Mouse (Mus musculus) CH12.LX (cell line): Measurements from ENCODE around the gene Snx21. TPM values are rescaled to one million over a fixed set of nuclear protein-coding genes. Genes with fewer than 3 reads are reported as not detected.

ENCODE experiments used
- DNase-seq: peaks from one replicate; pipeline ENCODE4 v3.0.0-alpha.2; 2013; ENCODE audit errors: extremely low read depth
- H3K27ac ChIP-seq: 2 replicates; pipeline ENCODE4 v1.5.1; 2012; ENCODE audit warnings: low read depth, mild to moderate bottlenecking, control low read depth, moderate library complexity; ENCODE audit not compliant: insufficient read depth
- H3K27me3 ChIP-seq: replicated peaks from 2 replicates; pipeline ENCODE3; 2012; ENCODE audit warnings: inconsistent platforms
- H3K36me3 ChIP-seq, 2 experiments: replicated peaks in 1 of 2; 2 replicates each; pipeline versions ENCODE3 to v1.6.1; 2012; ENCODE audit warnings: inconsistent platforms in 1 of 2, low read length in 1 of 2, mild to moderate bottlenecking in 1 of 2, mixed read lengths in 1 of 2, moderate library complexity in 1 of 2; ENCODE audit not compliant: control insufficient read depth in 1 of 2, insufficient read depth in 1 of 2
- H3K4me1 ChIP-seq, 2 experiments: 2 replicates each; pipeline ENCODE4 v1.6.1; 2012; ENCODE audit warnings: inconsistent platforms in 1 of 2, moderate library complexity in 1 of 2; ENCODE audit not compliant: insufficient read depth in 2 of 2, control insufficient read depth in 1 of 2
- H3K4me2 ChIP-seq: 2 replicates; pipeline ENCODE4 v1.6.1; 2012; ENCODE audit warnings: low read depth, mild to moderate bottlenecking, control low read depth; ENCODE audit not compliant: poor library complexity, insufficient read depth, severe bottlenecking
- H3K4me3 ChIP-seq, 3 experiments: fragments of 150-350 bp in 1 of 3; sonication (generic) in 1 of 3; replicated peaks in 1 of 3; 2 replicates each; pipeline versions ENCODE3 to v1.5.1; 2011 to 2012; ENCODE audit warnings: low read depth in 2 of 3, low read length in 2 of 3, mild to moderate bottlenecking in 2 of 3, moderate library complexity in 2 of 3, control low read depth in 1 of 3, improper control_type of control experiment in 1 of 3, inconsistent platforms in 1 of 3, mixed read lengths in 1 of 3; ENCODE audit not compliant: poor library complexity in 1 of 3
- H3K79me2 ChIP-seq: replicated peaks from 2 replicates; pipeline ENCODE4 v1.6.1; 2012; ENCODE audit warnings: mild to moderate bottlenecking, moderate library complexity; ENCODE audit not compliant: control insufficient read depth, poor library complexity, insufficient read depth, severe bottlenecking; ENCODE audit errors: extremely low read depth
- H3K9ac ChIP-seq: 2 replicates; pipeline ENCODE4 v1.6.1; 2012; ENCODE audit warnings: low read depth, mild to moderate bottlenecking, control low read depth, moderate library complexity; ENCODE audit not compliant: insufficient read depth
- H3K9me3 ChIP-seq: replicated peaks from 2 replicates; pipeline ENCODE3; 2012; ENCODE audit warnings: low read length, inconsistent platforms, mixed read lengths
- BHLHE40 ChIP-seq: IDR thresholded peaks from 2 replicates; pipeline ENCODE4 v1.6.1; 2011; ENCODE audit warnings: mild to moderate bottlenecking, low read depth, low read length, improper control_type of control experiment
- CHD1 ChIP-seq: IDR thresholded peaks from 2 replicates; pipeline ENCODE4 v1.6.1; 2012; ENCODE audit warnings: low read depth, low read length, improper control_type of control experiment, inconsistent platforms
- CHD2 ChIP-seq: IDR thresholded peaks from 2 replicates; pipeline ENCODE4 v1.6.1; 2011; ENCODE audit warnings: low read length, improper control_type of control experiment
- ELF1 ChIP-seq: IDR thresholded peaks from 2 replicates; pipeline ENCODE4 v1.6.1; 2014; ENCODE audit warnings: low read depth, mild to moderate bottlenecking, inconsistent platforms, low read length, improper control_type of control experiment
- EP300 ChIP-seq: IDR thresholded peaks from 2 replicates; pipeline ENCODE4 v1.6.1; 2011; ENCODE audit warnings: low read length, improper control_type of control experiment
- ETS1 ChIP-seq: conservative IDR thresholded peaks from 2 replicates; pipeline ENCODE4 v1.6.1; 2012; ENCODE audit warnings: low read depth, mild to moderate bottlenecking, inconsistent platforms, low read length, improper control_type of control experiment, moderate library complexity
- GABPA ChIP-seq: IDR thresholded peaks from 2 replicates; pipeline ENCODE4 v1.6.1; 2012; ENCODE audit warnings: low read depth, low read length, improper control_type of control experiment, inconsistent platforms; ENCODE audit not compliant: insufficient replicate concordance
- HCFC1 ChIP-seq: IDR thresholded peaks from 2 replicates; pipeline ENCODE4 v1.6.1; 2012; ENCODE audit warnings: low read depth, mild to moderate bottlenecking, inconsistent platforms, low read length, improper control_type of control experiment
- IRF4 ChIP-seq: IDR thresholded peaks from 2 replicates; pipeline ENCODE4 v1.6.1; 2014; ENCODE audit warnings: low read depth, mild to moderate bottlenecking, inconsistent platforms, low read length, improper control_type of control experiment
- JUN ChIP-seq: IDR thresholded peaks from 2 replicates; pipeline ENCODE4 v1.6.1; 2011; ENCODE audit warnings: low read depth, mild to moderate bottlenecking, low read length, improper control_type of control experiment, moderate library complexity; ENCODE audit not compliant: insufficient read depth
- KAT2A ChIP-seq: IDR thresholded peaks from 2 replicates; pipeline ENCODE4 v1.6.1; 2012; ENCODE audit warnings: low read length, improper control_type of control experiment, inconsistent platforms; ENCODE audit not compliant: insufficient replicate concordance
- MAX ChIP-seq: IDR thresholded peaks from 2 replicates; pipeline ENCODE4 v1.6.1; 2011; ENCODE audit warnings: low read length, improper control_type of control experiment
- MAZ ChIP-seq: IDR thresholded peaks from 2 replicates; pipeline ENCODE4 v1.6.1; 2012; ENCODE audit warnings: low read depth, mild to moderate bottlenecking, inconsistent platforms, low read length, improper control_type of control experiment, moderate library complexity
- PAX5 ChIP-seq: IDR thresholded peaks from 2 replicates; pipeline ENCODE4 v1.6.1; 2012; ENCODE audit warnings: low read length, inconsistent platforms, mixed read lengths
- POLR2A ChIP-seq: IDR thresholded peaks from 2 replicates; pipeline ENCODE4 v1.6.1; 2011; ENCODE audit warnings: low read depth, mild to moderate bottlenecking, improper control_type of control experiment, low read length
- RAD21 ChIP-seq: IDR thresholded peaks from 2 replicates; pipeline ENCODE4 v1.6.1; 2011; ENCODE audit warnings: low read depth, mild to moderate bottlenecking, low read length, improper control_type of control experiment, moderate library complexity
- RCOR1 ChIP-seq: conservative IDR thresholded peaks from 2 replicates; pipeline ENCODE4 v1.6.1; 2012; ENCODE audit warnings: low read depth, mild to moderate bottlenecking, inconsistent platforms, low read length, improper control_type of control experiment
- SIN3A ChIP-seq: IDR thresholded peaks from 2 replicates; pipeline ENCODE4 v1.6.1; 2012; ENCODE audit warnings: low read length, improper control_type of control experiment, inconsistent platforms
- TCF12 ChIP-seq: IDR thresholded peaks from 2 replicates; pipeline ENCODE4 v1.6.1; 2014; ENCODE audit warnings: low read depth, mild to moderate bottlenecking, inconsistent platforms, low read length, improper control_type of control experiment
- ZMIZ1 ChIP-seq: IDR thresholded peaks from 2 replicates; pipeline ENCODE4 v1.6.1; 2012; ENCODE audit warnings: low read depth, mild to moderate bottlenecking, inconsistent platforms, low read length, improper control_type of control experiment
- ZNF384 ChIP-seq: IDR thresholded peaks from 2 replicates; pipeline ENCODE4 v1.6.1; 2012; ENCODE audit warnings: low read depth, low read length, improper control_type of control experiment, inconsistent platforms
- dilution Hi-C: fragments of 300-500 bp; cut with MboI; formaldehyde crosslinking; loops from 2 replicates; pipeline ENCODE4 v1.14.3; 2020; ENCODE audit warnings: low sequenced_read_pairs; ENCODE audit not compliant: extremely low pct_unique_long_range_greater_than_20kb, extremely low pct_ligation_motif_present
- in situ Hi-C: fragments of 300-500 bp; cut with MboI; formaldehyde crosslinking; loops from 3 replicates; pipeline ENCODE4 v1.14.3; 2019; ENCODE audit warnings: low sequenced_read_pairs, low pct_ligation_motif_present, low pct_unique_long_range_greater_than_20kb, mixed read lengths
- polyA plus RNA-seq: library from polyadenylated mRNA; unstranded; fragments of >175 nt; gene quantifications from 2 replicates; pipeline ENCODE4 v1.2.1, GENCODE M21; 2012; ENCODE audit warnings: low read depth; ENCODE audit not compliant: insufficient read length
- total RNA-seq, 2 experiments: library from RNA; depleted of rRNA; stranded (reverse); fragments of 300-350 nt in 1 of 2; fragments of >200 nt in 1 of 2; gene quantifications; 2 replicates each; pipeline ENCODE4 v1.2.3; 2012 to 2014

The Snx21 gene
- total and polyA plus RNA-seq, 3 experiments, result 0.71 to 3.3 (median 1.5) TPM

GRCm38 (mm10) chr2:164761502-164761901 lies 24.1 kb upstream of the Snx21 start:
- dilution Hi-C loops, result no loop called here
- no peak for DNase-seq
- Histone ChIP-seq H3K4me2 (no peak overlapping the region), H3K9me3 (no peaks in the 10 kb centered on the region), H3K27me3 (no peaks in the 10 kb centered on the region), H3K79me2 (no peaks in the 10 kb centered on the region), H3K27ac (no peak overlapping the region), H3K9ac (no peak overlapping the region), H3K4me1 (peaks cover 0 to 18% of the 10 kb centered on the region in 2 experiments; a peak in 3 of 4 replicates), H3K4me3 (no peak overlapping the region), H3K36me3 (peaks cover 79 to 94% of the 10 kb centered on the region in 2 experiments)
- TF ChIP-seq POLR2A, result no peak
- no peak for TF ChIP-seq GABPA
- no peak for TF ChIP-seq JUN
- no peak for TF ChIP-seq CHD1
- no peak for TF ChIP-seq IRF4
- TF ChIP-seq TCF12, result no peak
- no peak for TF ChIP-seq EP300
- TF ChIP-seq ZNF384, result no peak
- no peak for TF ChIP-seq KAT2A
- TF ChIP-seq RAD21, result no peak
- no peak for TF ChIP-seq CHD2
- TF ChIP-seq ELF1, result no peak
- no peak for TF ChIP-seq MAZ
- TF ChIP-seq MAX, result no peak
- TF ChIP-seq ZMIZ1, result no peak
- no peak for TF ChIP-seq RCOR1
- in situ Hi-C loops, result no loop called here

- Histone ChIP-seq H3K27ac (no peak overlapping the region), H3K36me3 (peaks cover 76 to 92% of the 10 kb centered on the region in 2 experiments), H3K27me3 (no peaks in the 10 kb centered on the region), H3K4me1 (peaks cover 0 to 18% of the 10 kb centered on the region in 2 experiments; a peak in 3 of 4 replicates), H3K9ac (no peak overlapping the region), H3K4me2 (no peak overlapping the region), H3K9me3 (no peaks in the 10 kb centered on the region), H3K79me2 (no peaks in the 10 kb centered on the region), H3K4me3 (no peak overlapping the region)
- TF ChIP-seq SIN3A (no peak), MAX (no peak), HCFC1 (no peak), BHLHE40 (no peak), EP300 (no peak), PAX5 (no peak), POLR2A (no peak), RCOR1 (no peak), CHD2 (no peak), ETS1 (no peak)
- in situ Hi-C loops (no loop called here), dilution Hi-C loops (no loop called here)
- DNase-seq, result no peak
Observed at GRCm38 (mm10) chr2:164761971-164762370, 23.7 kb upstream of the Snx21 start.
